Mouse (Mus musculus): ENCODE results near the gene Gm8020. TPM values are rescaled to one million over a fixed set of nuclear protein-coding genes. Genes with fewer than 3 reads are reported as not detected.

Gene Gm8020
- not detected in 2 replicates for total RNA-seq (2023)

DNA sequence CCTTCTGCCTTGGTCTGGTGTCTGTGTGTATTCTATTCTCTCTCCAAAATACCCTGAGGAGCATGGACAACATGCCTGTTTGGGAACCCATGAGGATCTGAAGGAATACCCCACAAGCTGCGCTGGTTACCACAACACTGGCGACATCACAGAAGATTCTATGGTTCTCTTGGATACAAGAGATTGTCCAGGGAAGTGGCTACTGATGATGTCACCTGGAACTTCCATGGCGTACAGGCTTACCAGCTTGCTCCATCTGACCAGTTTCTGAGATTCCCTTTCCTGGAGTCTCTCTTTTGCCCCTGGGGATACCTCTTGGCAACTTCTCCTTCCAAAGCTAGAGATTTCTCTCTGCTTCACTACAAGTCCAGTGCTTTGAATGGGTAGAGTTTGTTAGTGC lies at the start of gene Gm8020:
Gene Gm8020, minus strand, starts transcription at position 101 of the 400 bp plus-strand sequence.

DNA sequence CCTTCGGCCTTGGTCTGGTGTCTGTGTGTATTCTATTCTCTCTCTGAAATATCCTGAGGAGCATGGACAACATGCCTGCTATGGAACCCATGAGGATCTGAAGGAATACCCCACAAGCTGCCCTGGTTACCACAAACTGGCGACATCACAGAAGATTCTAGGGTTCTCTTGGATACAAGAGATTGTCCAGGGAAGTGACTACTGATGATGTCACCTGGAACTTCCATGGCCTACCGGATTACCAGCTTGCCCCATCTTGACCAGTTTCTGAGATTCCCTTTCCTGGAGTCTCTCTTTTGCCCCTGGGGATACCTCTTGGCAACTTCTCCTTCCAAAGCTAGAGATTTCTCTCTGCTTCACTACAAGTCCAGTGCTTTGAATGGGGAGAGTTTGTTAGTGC lies 22.0 kb upstream of the Gm8020 start, which contains the start of gene Gm8024:
Gene Gm8024, minus strand, starts transcription at position 101 of the 400 bp plus-strand sequence.

DNA sequence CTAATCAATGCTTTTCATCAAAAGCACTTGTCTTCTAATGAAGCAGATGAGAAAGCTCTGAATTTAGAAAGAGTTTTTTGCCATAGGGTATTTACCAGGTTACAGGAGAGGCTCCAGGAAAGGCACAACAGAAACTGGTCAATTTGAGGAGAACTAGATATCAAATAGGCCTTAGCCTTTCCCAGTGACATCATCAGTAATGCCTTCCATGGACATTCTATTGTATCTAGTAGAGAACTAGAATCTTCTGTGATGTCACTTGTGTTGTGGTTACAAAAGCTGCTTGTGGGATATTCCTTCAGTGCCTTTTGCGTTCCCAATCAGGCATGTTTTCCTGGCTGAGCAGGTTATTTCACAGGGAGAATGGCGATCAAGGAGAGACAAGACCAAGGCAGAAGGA lies 38.6 kb downstream of the Gm8020 start, which contains the start of gene Gm8011:
Gene Gm8011, plus strand, starts transcription at position 301 of the 400 bp plus-strand sequence.

Other genes with a start within 250 kb of the Gm8020 start
- gene Gm17026, start 242.3 kb downstream of the Gm8020 start, total RNA-seq (2023), result not detected in 2 replicates
- not detected in 2 replicates for gene Gm9611, start 205.0 kb downstream of the Gm8020 start, total RNA-seq (2023)
- not detected in 2 replicates for gene Gm7995, start 192.1 kb downstream of the Gm8020 start, total RNA-seq (2023)
- not detected in 2 replicates for gene Gm8005, start 62.7 kb downstream of the Gm8020 start, total RNA-seq (2023)
- gene Gm8011, start 38.5 kb downstream of the Gm8020 start, total RNA-seq (2023), result not detected in 2 replicates
- not detected in 2 replicates for gene Gm8024, start 21.9 kb upstream of the Gm8020 start, total RNA-seq (2023)
- gene Gm17124, start 97.5 kb upstream of the Gm8020 start, total RNA-seq (2023), result not detected in 2 replicates
- not detected in 2 replicates for gene Gm3633, start 139.6 kb upstream of the Gm8020 start, total RNA-seq (2023)
- gene Gm10378, start 153.6 kb upstream of the Gm8020 start, total RNA-seq (2023), result not detected in 2 replicates

Measured in neutrophil, adult 65 days (primary cell).